Mouse (Mus musculus) MEL (cell line): ENCODE results near the gene Bbs12. TPM values are rescaled to one million over a fixed set of nuclear protein-coding genes. Genes with fewer than 3 reads are reported as not detected.

Source experiments
- DNase-seq: peaks from one replicate; pipeline ENCODE4 v3.0.0; 2011; ENCODE audit warnings: low read depth, low spot score
- H3K27ac ChIP-seq: 2 replicates; pipeline ENCODE4 v1.5.1; 2012; ENCODE audit warnings: low read depth, mild to moderate bottlenecking, control low read depth, low read length, moderate library complexity; ENCODE audit not compliant: control insufficient read depth
- H3K27me3 ChIP-seq, 2 experiments: fragments of 150-350 bp in 1 of 2; sonication (generic) in 1 of 2; 2 replicates each; pipeline ENCODE4 v1.6.1; 2012; ENCODE audit warnings: low read length in 2 of 2, mild to moderate bottlenecking in 2 of 2, improper control_type of control experiment in 1 of 2, moderate library complexity in 1 of 2; ENCODE audit not compliant: insufficient read depth in 2 of 2, control insufficient read depth in 1 of 2
- H3K36me3 ChIP-seq, 2 experiments: 2 replicates each; pipeline ENCODE4 v1.6.1; 2012 to 2014; ENCODE audit warnings: low read length in 2 of 2, improper control_type of control experiment in 1 of 2, inconsistent platforms in 1 of 2, mild to moderate bottlenecking in 1 of 2; ENCODE audit not compliant: insufficient read depth in 2 of 2, control insufficient read depth in 1 of 2
- H3K4me1 ChIP-seq, 2 experiments: fragments of 150-350 bp in 1 of 2; sonication (generic) in 1 of 2; 2 replicates each; pipeline ENCODE4 v1.6.1; 2012; ENCODE audit warnings: low read length in 2 of 2, improper control_type of control experiment in 1 of 2, mild to moderate bottlenecking in 1 of 2; ENCODE audit not compliant: insufficient read depth in 2 of 2, control insufficient read depth in 1 of 2
- H3K4me3 ChIP-seq, 2 experiments: fragments of 150-350 bp in 1 of 2; sonication (generic) in 1 of 2; 2 replicates each; pipeline ENCODE4 v1.5.1; 2012; ENCODE audit warnings: low read depth in 2 of 2, low read length in 2 of 2, mild to moderate bottlenecking in 2 of 2, moderate library complexity in 2 of 2, control low read depth in 1 of 2, improper control_type of control experiment in 1 of 2; ENCODE audit not compliant: control insufficient read depth in 1 of 2, insufficient read depth in 1 of 2
- H3K79me2 ChIP-seq: 2 replicates; pipeline ENCODE4 v1.6.1; 2012; ENCODE audit warnings: mild to moderate bottlenecking, low read length, moderate library complexity; ENCODE audit not compliant: control insufficient read depth, poor library complexity, insufficient read depth
- H3K9ac ChIP-seq: 2 replicates; pipeline ENCODE4 v1.6.1; 2012; ENCODE audit warnings: low read depth, mild to moderate bottlenecking, control low read depth, low read length, moderate library complexity; ENCODE audit not compliant: control insufficient read depth, poor library complexity, severe bottlenecking
- H3K9me3 ChIP-seq: fragments of 150-350 bp; sonication (generic); replicated peaks from 2 replicates; pipeline ENCODE4 v1.6.1; 2012; ENCODE audit warnings: mild to moderate bottlenecking, low read length, improper control_type of control experiment, moderate library complexity; ENCODE audit not compliant: insufficient read depth
- SIN3A ChIP-seq: IDR thresholded peaks from 2 replicates; pipeline ENCODE4 v1.6.1; 2012; ENCODE audit warnings: low read length, improper control_type of control experiment, inconsistent platforms
- TCF12 ChIP-seq: IDR thresholded peaks from 2 replicates; pipeline ENCODE4 v1.6.1; 2014; ENCODE audit warnings: low read depth, mild to moderate bottlenecking, inconsistent platforms, low read length, improper control_type of control experiment, moderate library complexity
- polyA plus RNA-seq, 2 experiments: library from polyadenylated mRNA; stranded (reverse) in 1 of 2; unstranded in 1 of 2; fragments of >175 nt in 1 of 2; fragments of >200 nt in 1 of 2; gene quantifications; 2 replicates each; pipeline versions ENCODE4 v1.2.1 to v1.2.4; 2012; ENCODE audit warnings: low replicate concordance in 2 of 2, low read depth in 1 of 2; ENCODE audit not compliant: insufficient read length in 2 of 2, insufficient read depth in 1 of 2, missing spikeins in 1 of 2
- total RNA-seq: library from RNA; depleted of rRNA; stranded (reverse); fragments of 300-350 nt; gene quantifications from 2 replicates; pipeline ENCODE4 v1.2.3, GENCODE M21; 2012; rRNA removed

The Bbs12 gene
- total and polyA plus RNA-seq, 3 experiments, result 5.7 to 7.1 TPM; not detected in 1

GRCm38 (mm10) chr3:37370407-37370806 is 58.1 kb downstream of the Bbs12 start:
- H3K4me3 ChIP-seq, result no peak overlapping the region
- peaks cover 0 to 12% of the 10 kb centered on the region in 2 experiments; a peak in 2 of 4 replicates for H3K4me1 ChIP-seq
- peaks cover 0 to 4% of the 10 kb centered on the region in 2 experiments; a peak in 2 of 4 replicates for H3K36me3 ChIP-seq
- no peaks in the 10 kb centered on the region for H3K79me2 ChIP-seq
- TF ChIP-seq TCF12 (no peak), SIN3A (no peak)
- TF ChIP-seq, all 39 proteins: peak for 0
- DNase-seq, result no peak
- Histone ChIP-seq H3K9ac (no peak overlapping the region), H3K27ac (no peak overlapping the region), H3K9me3 (no peaks in the 10 kb centered on the region), H3K27me3 (no peaks in the 10 kb centered on the region; a peak in 2 of 4 replicates)

Other genes starting within 250 kb of the Bbs12 start
- gene Adad1, start 249.0 kb upstream of the Bbs12 start, total RNA-seq, result not detected in 2 replicates
- gene Adad1, start 249.0 kb upstream of the Bbs12 start, polyA plus RNA-seq, result not detected
- not detected in 2 replicates for gene Il2, start 186.6 kb upstream of the Bbs12 start, total RNA-seq
- gene Il2, start 186.6 kb upstream of the Bbs12 start, polyA plus RNA-seq, result not detected
- gene Il21, start 79.9 kb upstream of the Bbs12 start, total RNA-seq, result not detected in 2 replicates
- not detected for gene Il21, start 79.9 kb upstream of the Bbs12 start, polyA plus RNA-seq
- gene Cetn4, start 154 bp downstream of the Bbs12 start, total RNA-seq, result 0.85 and 1.3 TPM in 2 replicates
- 1 to 10 TPM in 1 of 2 experiments, not detected in 1; 3.8 TPM for gene Cetn4, start 154 bp downstream of the Bbs12 start, polyA plus RNA-seq
- gene Fgf2, start 35.8 kb downstream of the Bbs12 start, total RNA-seq, result 0.13 and 0.15 TPM in 2 replicates
- gene Fgf2, start 35.8 kb downstream of the Bbs12 start, polyA plus RNA-seq, result under 1 TPM in 1 of 2 experiments, not detected in 1; 0.53 TPM
- gene Spata5, start 107.3 kb downstream of the Bbs12 start, total RNA-seq, result 67.6 and 73.2 TPM in 2 replicates
- gene Spata5, start 107.3 kb downstream of the Bbs12 start, polyA plus RNA-seq, result 10 to 100 TPM in 1 of 2 experiments, not detected in 1; 33.5 TPM
- 4.0 and 6.0 TPM in 2 replicates for gene Nudt6, start 107.7 kb downstream of the Bbs12 start, total RNA-seq
- 1 to 10 TPM in 1 of 2 experiments, not detected in 1; 9.1 TPM for gene Nudt6, start 107.7 kb downstream of the Bbs12 start, polyA plus RNA-seq